In the genomic region with DNA sequence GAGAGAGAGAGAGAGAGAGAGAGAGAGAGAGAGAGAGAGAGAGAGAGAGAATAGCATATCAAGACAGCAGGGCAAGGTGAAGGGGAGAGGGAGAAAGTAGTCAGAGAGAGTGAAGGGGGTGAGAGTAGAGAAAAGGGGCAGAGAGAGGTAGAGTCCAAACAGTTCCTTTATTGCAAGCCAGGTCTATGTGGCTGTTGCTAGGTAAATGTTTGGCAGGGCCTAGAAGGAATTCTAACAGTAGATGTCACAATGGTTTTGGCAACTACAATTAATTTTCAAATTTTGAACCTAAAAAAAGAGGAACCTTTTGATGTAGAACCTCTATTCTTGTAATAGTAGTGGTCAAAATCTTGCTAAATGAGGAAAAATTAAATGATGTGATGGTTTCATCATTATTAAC, we compare ENCODE assay signal across 17 mouse cellular contexts.
DNase-seq lines count a peak whose midpoint lies in the region; ATAC-seq lines count a peak whose summit lies in the region.
"Had no signal": no experiment of that assay in that cellular context is flagged by ENCODE, and none has a peak within 500 bp of the region (broad histone marks: within the 10 kb centered on the region; RNA-seq: fewer than 3 reads in every experiment).

No protein-coding gene starts in this region.

- H3K36me3 ChIP-seq in hindbrain, embryonic 11.5 days (ENCODE audit: control insufficient read depth, insufficient read depth, low read length): no peaks in the 10 kb centered on the region
- H3K36me3 ChIP-seq: embryonic facial prominence, embryonic 10.5 days; embryonic facial prominence, embryonic 12.5 days had no signal

- H3K4me3 ChIP-seq in hindbrain, embryonic 11.5 days (ENCODE audit: low read depth, low read length): no peak overlapping the region
- H3K4me3 ChIP-seq: embryonic facial prominence, embryonic 10.5 days; embryonic facial prominence, embryonic 12.5 days had no signal

- peak; percentile 29 for DNase-seq in 416B (ENCODE audit: low read depth)
- DNase-seq in hindbrain, embryonic 11.5 days (ENCODE audit: low spot score): no peak
- no peak for DNase-seq in cerebellum, postnatal 10 days
- DNase-seq: adrenal gland, adult 2 months; adrenal gland, postnatal 10 days; adrenal gland, postnatal 25 days; cerebellum, adult 11 months; cerebellum, adult 18-20 months; cerebellum, adult 8-10 months; cerebellum, adult 9-11 months; cerebellum, postnatal 25 days had no signal

- no peaks in the 10 kb centered on the region for H3K9me3 ChIP-seq in hindbrain, embryonic 11.5 days (ENCODE audit: control insufficient read depth, low read length)
- H3K9me3 ChIP-seq: embryonic facial prominence, embryonic 10.5 days; embryonic facial prominence, embryonic 12.5 days had no signal

- ATAC-seq in granulocyte monocyte progenitor cell, adult 5-6 weeks (replicated peaks; ENCODE audit: poor library complexity, severe bottlenecking): peak; percentile 92
- peak; percentile 90 for ATAC-seq in megakaryocyte progenitor cell, adult 5-6 weeks (replicated peaks; ENCODE audit: poor library complexity)
- ATAC-seq in hindbrain, embryonic 11.5 days (ENCODE audit: low FRiP score): no peak
- ATAC-seq: forebrain, embryonic 14.5 days; forebrain, embryonic 16.5 days had no signal

- no peak overlapping the region for H3K9ac ChIP-seq in hindbrain, embryonic 11.5 days (ENCODE audit: low read depth, low read length)
- H3K9ac ChIP-seq: embryonic facial prominence, embryonic 12.5 days had no signal

- no peaks in the 10 kb centered on the region for H3K4me1 ChIP-seq in hindbrain, embryonic 11.5 days (replicated peaks; ENCODE audit: control insufficient read depth, insufficient read depth, low read length)
- H3K4me1 ChIP-seq: embryonic facial prominence, embryonic 10.5 days; embryonic facial prominence, embryonic 12.5 days had no signal

- no peak overlapping the region for H3K4me2 ChIP-seq in hindbrain, embryonic 11.5 days (replicated peaks; ENCODE audit: low read depth, low read length)
- H3K4me2 ChIP-seq: embryonic facial prominence, embryonic 12.5 days had no signal

- H3K27ac ChIP-seq in hindbrain, embryonic 11.5 days (ENCODE audit: low read depth, low read length): no peak overlapping the region
- H3K27ac ChIP-seq: embryonic facial prominence, embryonic 10.5 days; embryonic facial prominence, embryonic 12.5 days had no signal

- H3K27me3 ChIP-seq in hindbrain, embryonic 11.5 days (ENCODE audit: control insufficient read depth, insufficient read depth, low read length): no peaks in the 10 kb centered on the region
- H3K27me3 ChIP-seq: embryonic facial prominence, embryonic 12.5 days had no signal
